8 mouse cellular contexts compared by ENCODE assay signal in the genomic region with DNA sequence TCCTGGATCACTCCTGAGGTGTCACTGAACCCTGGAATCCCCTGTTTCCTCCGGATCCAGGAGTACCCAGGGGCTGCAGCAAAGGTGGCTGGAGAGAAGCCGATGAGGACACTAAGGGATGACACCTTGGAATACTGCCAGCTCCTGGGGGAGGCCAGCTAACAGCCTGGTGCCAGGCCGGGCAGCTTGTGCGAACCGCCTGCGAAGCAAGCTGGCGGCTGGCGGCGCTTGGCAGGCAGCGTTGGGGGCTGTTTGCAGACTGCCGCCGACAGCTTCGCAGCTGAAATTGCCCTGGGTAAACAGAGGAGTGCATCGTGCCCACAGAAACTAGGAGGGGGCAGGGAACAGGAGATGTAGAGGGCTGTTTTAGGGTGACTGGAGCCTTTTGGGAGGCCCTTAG. TPM values are rescaled to one million over a fixed set of nuclear protein-coding genes. Genes with fewer than 3 reads are reported as not detected.
DNase-seq lines count a peak whose midpoint lies in the region; TF ChIP-seq lines count a peak whose summit lies in the region.

No protein-coding gene starts in this region.

- no peak for TF ChIP-seq POLR2A in thymus, adult 2 months (IDR thresholded peaks at IDR 0.05; ENCODE audit: control insufficient read depth, extremely low read depth, insufficient read depth, low read length, poor library complexity)

- no peaks in the 10 kb centered on the region for H3K4me1 ChIP-seq in thymus, adult 2 months (replicated peaks; ENCODE audit: control insufficient read depth, insufficient read depth, low read length)

- intact Hi-C loops in gastrocnemius, postnatal 14 days (cut with DNase I; ENCODE audit: low total_unique reads), result loop anchor here (10.0 kb wide), 2 partner anchors 185 to 235 kb away; no protein-coding TSS in a partner anchor

- DNase-seq in gastrocnemius, postnatal 14 days, result peak; percentile 49
- DNase-seq in gastrocnemius, adult 8-10 months (ENCODE audit: low spot score in 2 of 2), result no peak
- peak; percentile 24 for DNase-seq in ovary, adult 18-20 months (ENCODE audit: low spot score)
- DNase-seq in ovary, postnatal 14 days (ENCODE audit: low spot score), result no peak
- peak; percentile 69 to 78 for DNase-seq in layer of hippocampus, adult 18-20 months (ENCODE audit: low spot score in 2 of 2)
- peak; percentile 43 to 51 for DNase-seq in right cerebral cortex, postnatal 36 days (ENCODE audit: low spot score in 2 of 2)
- no peak for DNase-seq in thymus, postnatal 4 days
- DNase-seq in thymus, adult 2 months, result no peak

- no peaks in the 10 kb centered on the region for H3K36me3 ChIP-seq in thymus, adult 2 months (ENCODE audit: control insufficient read depth, insufficient read depth, low read length)

- H3K27me3 ChIP-seq in thymus, adult 2 months (ENCODE audit: control insufficient read depth, insufficient read depth, low read length), result no peaks in the 10 kb centered on the region

- H3K27ac ChIP-seq in thymus, adult 2 months (ENCODE audit: control insufficient read depth, insufficient read depth, low read length), result no peak overlapping the region

- WGBS in thymus, adult 2 months, result 29% methylated on average over 14 of the region's 14 CpGs

- no peak overlapping the region for H3K4me3 ChIP-seq in thymus, adult 2 months (ENCODE audit: control insufficient read depth, insufficient read depth, low read length)

- no peak for TF ChIP-seq CTCF in thymus, adult 2 months (IDR thresholded peaks at IDR 0.05; ENCODE audit: borderline replicate concordance, control insufficient read depth, extremely low read depth, insufficient read depth, low read length, poor library complexity)

RNA-seq across cellular contexts. Expression of gene Ubac1, which starts 18.4 kb away (rescaled TPM):
- total RNA-seq in gastrocnemius, postnatal 14 days (2021), result 100 to 1,000 TPM; 187 to 194 TPM
- 100 to 1,000 TPM; 223 to 283 (median 240) TPM for total RNA-seq in gastrocnemius, adult 8-10 months (2022)
- total RNA-seq in layer of hippocampus, adult 18-20 months (2021), result 10 to 100 TPM; 53.9 to 58.0 TPM
- 61.9 and 66.3 TPM in 2 replicates for polyA plus RNA-seq in thymus, adult 2 months (2012; rRNA removed)

RNA-seq across cellular contexts. Expression of gene Camsap1, which starts 56.9 kb away (rescaled TPM):
- 10 to 100 TPM; 24.9 to 27.4 TPM for total RNA-seq in gastrocnemius, postnatal 14 days (2021)
- total RNA-seq in gastrocnemius, adult 8-10 months (2022), result 10 to 100 TPM; 49.2 to 59.3 (median 51.8) TPM
- 100 to 1,000 TPM; 133 to 153 TPM for total RNA-seq in layer of hippocampus, adult 18-20 months (2021)
- polyA plus RNA-seq in thymus, adult 2 months (2012; rRNA removed), result 20.7 and 21.7 TPM in 2 replicates

Comparison
In these comparisons a context has a peak if more than half of its experiments do, and no peak if none do; other contexts are left out.
1. DNase-seq: peak in gastrocnemius, postnatal 14 days (single experiment), ovary, adult 18-20 months (single experiment), layer of hippocampus, adult 18-20 months (2 of 2) and right cerebral cortex, postnatal 36 days (2 of 2); none in gastrocnemius, adult 8-10 months (0 of 2), ovary, postnatal 14 days (single experiment), thymus, postnatal 4 days (single experiment) and thymus, adult 2 months (single experiment).